Mouse (Mus musculus) testis, adult 10 weeks (tissue): ENCODE data around the gene Ift81. TPM values are rescaled to one million over a fixed set of nuclear protein-coding genes. Genes with fewer than 3 reads are reported as not detected.

Source experiments
- polyA plus RNA-seq: library from polyadenylated mRNA; stranded (reverse); fragments of 350-450 nt; fragmentation: Illumina TruSeq; extraction: RNeasy Lipid Tissue Mini Kit (QIAGEN cat#74804); gene quantifications from one replicate; pipeline ENCODE4 v1.2.3, GENCODE M21; 2014; ENCODE audit warnings: low read depth, low replicate concordance

The Ift81 gene
- polyA plus RNA-seq, result 364 TPM

DNA sequence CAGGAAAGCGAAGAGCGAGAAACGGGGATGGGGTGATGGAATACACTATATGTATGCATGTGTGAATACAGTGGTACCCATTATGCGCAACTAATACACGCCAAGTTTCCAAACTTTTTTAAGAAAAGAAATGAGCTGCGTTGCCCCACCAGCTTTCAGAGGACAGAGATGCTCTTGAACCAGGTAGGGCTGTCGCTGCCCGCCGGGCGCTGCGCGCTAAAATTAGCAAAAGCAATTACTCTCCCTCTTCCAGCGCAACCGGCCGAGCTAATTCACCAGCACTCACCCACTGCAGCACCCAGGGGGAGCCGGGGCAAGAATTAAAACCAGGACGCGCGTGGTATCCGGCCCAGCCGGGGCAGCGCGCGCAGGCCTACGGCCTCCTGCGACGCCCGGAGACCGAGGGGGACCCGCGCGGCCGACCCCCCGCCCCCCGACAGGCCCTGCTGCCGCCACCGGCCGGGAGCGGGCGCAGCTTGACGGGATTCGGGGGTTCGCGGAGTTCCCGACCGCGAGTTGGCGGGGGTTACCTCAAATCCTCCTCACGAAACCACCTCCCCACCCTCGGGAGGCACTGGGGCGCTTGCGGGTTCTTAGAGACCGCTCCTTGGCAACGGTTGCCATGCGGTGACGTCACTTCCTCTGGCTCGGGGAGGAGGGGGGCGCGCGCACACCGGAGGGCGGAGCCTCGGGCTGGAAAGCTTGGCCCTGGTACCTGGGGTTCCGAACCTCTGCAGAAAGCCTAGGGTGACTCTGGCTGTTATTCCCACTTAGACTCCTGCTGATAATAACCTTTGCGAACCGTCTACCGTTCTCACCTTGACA is at the start of gene Ift81:
Ift81 (minus strand) TSS at position 611 of the 825 bp plus-strand sequence.

DNA sequence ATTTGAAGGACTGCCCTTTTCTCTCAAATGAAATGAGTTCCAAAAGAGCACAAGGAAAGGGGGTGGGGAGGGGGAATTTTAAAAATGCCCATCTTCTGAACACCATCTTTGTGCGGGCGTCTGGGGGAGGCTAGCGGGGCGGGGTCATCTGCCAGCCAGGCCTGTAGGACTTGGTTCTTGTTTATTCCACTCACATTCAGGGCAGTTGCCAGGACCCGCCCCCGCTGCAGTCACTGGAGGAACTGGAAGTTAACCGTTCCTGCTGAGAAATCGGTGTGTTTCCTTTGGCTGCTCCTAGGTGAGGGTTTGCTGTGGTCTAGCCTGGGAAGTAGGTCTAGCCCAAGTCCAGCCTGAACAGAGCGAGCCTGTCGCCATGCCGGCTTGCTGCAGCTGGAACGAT is 29.4 kb upstream of the Ift81 start, which contains the start of gene P2rx7:
P2rx7 (plus strand) TSS at position 211 of the 400 bp plus-strand sequence.

DNA sequence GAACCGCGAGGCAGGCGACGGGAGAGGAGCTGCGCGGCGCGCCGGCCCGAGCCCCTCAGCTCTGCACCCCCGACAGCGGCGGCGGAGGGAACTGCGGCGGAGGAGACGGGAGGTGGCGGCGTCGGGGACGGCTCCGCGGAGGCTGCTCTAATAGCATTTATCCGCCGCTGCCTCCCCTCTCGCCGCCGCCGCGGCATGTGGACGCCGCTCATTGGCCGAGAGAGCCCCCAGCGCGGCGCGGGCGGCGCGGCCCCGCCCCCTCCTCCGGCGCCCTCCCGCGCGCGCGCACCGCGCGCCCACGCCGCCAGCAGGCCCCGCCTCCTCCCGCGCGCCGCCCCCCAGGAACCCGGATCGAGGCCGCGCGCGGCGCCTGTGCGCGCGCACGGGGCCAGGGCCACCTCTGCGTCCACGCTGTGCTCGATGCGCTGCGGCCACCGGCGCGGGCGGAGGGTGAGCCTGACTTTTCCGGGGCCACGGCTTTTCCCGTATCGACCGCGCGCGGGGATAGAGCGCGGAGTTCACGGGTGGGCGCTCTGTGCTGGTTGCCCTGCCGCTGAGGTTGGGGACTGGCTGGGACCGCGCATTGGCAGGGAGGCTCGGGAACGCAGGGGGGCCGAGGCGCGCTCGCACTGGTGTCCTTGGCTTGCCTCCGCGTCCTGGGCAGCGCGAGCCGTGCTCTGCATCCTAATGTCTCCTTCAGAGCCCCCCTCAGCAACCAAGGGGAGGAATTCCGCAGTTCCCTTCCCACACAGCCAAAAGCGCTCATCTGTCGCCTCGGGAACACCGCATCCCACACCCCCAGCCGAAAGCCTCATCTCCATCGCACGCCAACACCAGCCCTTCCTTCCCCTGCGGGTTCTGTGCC is 112.0 kb downstream of the Ift81 start, which contains the start of gene Atp2a2:
Atp2a2 (minus strand) TSS at position 149 of the 865 bp plus-strand sequence.

Other genes starting within 250 kb of the Ift81 start
- 12.6 TPM for gene Gpn3, start 242.6 kb downstream of the Ift81 start, polyA plus RNA-seq
- gene Fam216a, start 242.2 kb downstream of the Ift81 start, polyA plus RNA-seq, result 119 TPM
- gene Arpc3, start 222.6 kb downstream of the Ift81 start, polyA plus RNA-seq, result 30.7 TPM
- 5.4 TPM for gene Anapc7, start 192.8 kb downstream of the Ift81 start, polyA plus RNA-seq
- gene Atp2a2, start 112.3 kb downstream of the Ift81 start, polyA plus RNA-seq, result 125 TPM
- gene P2rx7, start 29.4 kb upstream of the Ift81 start, polyA plus RNA-seq, result 2.0 TPM
- gene P2rx4, start 93.0 kb upstream of the Ift81 start, polyA plus RNA-seq, result 3.6 TPM
- 11.1 TPM for gene Camkk2, start 164.9 kb upstream of the Ift81 start, polyA plus RNA-seq
- 132 TPM for gene Anapc5, start 206.8 kb upstream of the Ift81 start, polyA plus RNA-seq
- 26.8 TPM for gene Rnf34, start 235.5 kb upstream of the Ift81 start, polyA plus RNA-seq